Mouse (Mus musculus) midbrain, embryonic 10.5 days (tissue): ENCODE measurements around the gene Mettl22. TPM values are rescaled to one million over a fixed set of nuclear protein-coding genes. Genes with fewer than 3 reads are reported as not detected.

Source experiments
- DNase-seq: peaks from one replicate; pipeline ENCODE4 v3.0.0-alpha.2; 2017; ENCODE audit warnings: low spot score
- H3K27ac ChIP-seq: fragments of 300-500 bp; sonication (generic); replicated peaks from 2 replicates; pipeline ENCODE4 v1.5.1; 2016; ENCODE audit warnings: mild to moderate bottlenecking
- H3K27me3 ChIP-seq: fragments of 300-500 bp; sonication (generic); 2 replicates; pipeline ENCODE4 v1.6.1; 2016; ENCODE audit warnings: low read depth, mild to moderate bottlenecking; ENCODE audit not compliant: poor library complexity, severe bottlenecking
- H3K36me3 ChIP-seq: fragments of 300-500 bp; sonication (generic); 2 replicates; pipeline ENCODE4 v1.6.1; 2016; ENCODE audit warnings: mild to moderate bottlenecking, moderate library complexity
- H3K4me1 ChIP-seq: fragments of 300-500 bp; sonication (generic); 2 replicates; pipeline ENCODE4 v1.6.1; 2016
- H3K4me3 ChIP-seq: fragments of 300-500 bp; sonication (generic); 2 replicates; pipeline ENCODE4 v1.5.1; 2016; ENCODE audit warnings: mild to moderate bottlenecking, moderate library complexity
- H3K9me3 ChIP-seq: fragments of 300-500 bp; sonication (generic); replicated peaks from 2 replicates; pipeline ENCODE4 v1.6.1; 2016; ENCODE audit warnings: mild to moderate bottlenecking
- WGBS: fragments of 180-500 bp; shearing (Covaris S2); methylation state at CpG from one replicate; pipeline ENCODE4 v1.1.7; 2016; 5-methylcytosine and 5-hydroxymethylcytosine counted together
- polyA plus RNA-seq: library from polyadenylated mRNA; unstranded; fragments of >200 nt; fragmentation: Nextera tagmentation; extraction: Ambion mirVana; gene quantifications from 2 replicates; pipeline ENCODE4 v1.2.1, GENCODE M21; 2016

Mettl22 gene
- polyA plus RNA-seq, 1 experiment from 2014 or later = 25.7 TPM

DNA sequence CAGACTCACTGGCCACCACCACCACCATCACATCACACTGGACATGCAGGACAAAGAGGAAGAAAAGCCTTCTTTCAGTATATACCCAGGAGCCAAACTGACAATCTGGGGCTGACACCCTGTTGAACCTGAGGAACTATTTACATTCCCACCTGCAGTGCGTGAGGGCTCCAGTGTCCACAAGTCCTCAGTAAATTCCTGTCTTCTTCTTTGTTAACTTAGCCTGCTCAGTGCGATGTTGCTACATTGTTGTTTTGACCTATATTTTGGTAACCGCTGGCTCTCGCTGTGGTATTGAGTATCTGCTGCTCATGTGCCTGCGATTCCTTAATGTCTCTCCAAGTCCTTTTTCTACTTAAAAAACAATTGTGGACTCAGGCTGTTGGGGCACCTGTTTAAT lies 49.9 kb downstream of the Mettl22 start:
- DNase-seq = no peak
- no peaks in the 10 kb centered on the region for H3K36me3 ChIP-seq
- 76% methylated on average over 5 of the region's 5 CpGs for WGBS
- H3K9me3 ChIP-seq = no peaks in the 10 kb centered on the region
- peaks cover 7% of the 10 kb centered on the region; the same call in 1 of the 2 replicates for H3K27me3 ChIP-seq
- peaks cover 16% of the 10 kb centered on the region for H3K4me1 ChIP-seq
- H3K27ac ChIP-seq = no peak overlapping the region
- no peak overlapping the region for H3K4me3 ChIP-seq

DNA sequence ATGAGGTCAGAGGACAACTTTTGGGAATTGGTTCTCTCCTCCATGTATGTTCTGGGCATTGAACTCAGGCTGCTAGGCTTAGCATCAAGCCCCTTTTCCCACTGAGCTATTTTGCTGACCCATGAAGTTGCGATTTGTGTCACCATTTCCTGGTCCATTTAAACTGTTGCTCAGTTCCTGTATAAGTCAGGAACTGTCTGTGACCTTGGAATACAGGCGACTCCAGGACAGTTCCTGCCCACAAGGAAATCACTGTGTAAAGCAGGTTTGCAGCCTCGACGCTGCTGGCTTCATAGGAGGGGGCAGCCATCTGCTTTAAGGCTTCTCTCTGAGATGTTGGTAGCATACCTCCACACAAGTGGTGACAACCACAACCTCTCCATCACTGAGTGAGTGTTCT lies 50.7 kb downstream of the Mettl22 start:
- H3K27me3 ChIP-seq = no peaks in the 10 kb centered on the region; the same call in 1 of the 2 replicates
- no peaks in the 10 kb centered on the region for H3K9me3 ChIP-seq
- 90% methylated on average over 4 of the region's 4 CpGs for WGBS
- H3K27ac ChIP-seq = no peak overlapping the region
- no peak for DNase-seq
- H3K4me1 ChIP-seq = peaks cover 16% of the 10 kb centered on the region
- H3K36me3 ChIP-seq = no peaks in the 10 kb centered on the region
- H3K4me3 ChIP-seq = no peak overlapping the region

DNA sequence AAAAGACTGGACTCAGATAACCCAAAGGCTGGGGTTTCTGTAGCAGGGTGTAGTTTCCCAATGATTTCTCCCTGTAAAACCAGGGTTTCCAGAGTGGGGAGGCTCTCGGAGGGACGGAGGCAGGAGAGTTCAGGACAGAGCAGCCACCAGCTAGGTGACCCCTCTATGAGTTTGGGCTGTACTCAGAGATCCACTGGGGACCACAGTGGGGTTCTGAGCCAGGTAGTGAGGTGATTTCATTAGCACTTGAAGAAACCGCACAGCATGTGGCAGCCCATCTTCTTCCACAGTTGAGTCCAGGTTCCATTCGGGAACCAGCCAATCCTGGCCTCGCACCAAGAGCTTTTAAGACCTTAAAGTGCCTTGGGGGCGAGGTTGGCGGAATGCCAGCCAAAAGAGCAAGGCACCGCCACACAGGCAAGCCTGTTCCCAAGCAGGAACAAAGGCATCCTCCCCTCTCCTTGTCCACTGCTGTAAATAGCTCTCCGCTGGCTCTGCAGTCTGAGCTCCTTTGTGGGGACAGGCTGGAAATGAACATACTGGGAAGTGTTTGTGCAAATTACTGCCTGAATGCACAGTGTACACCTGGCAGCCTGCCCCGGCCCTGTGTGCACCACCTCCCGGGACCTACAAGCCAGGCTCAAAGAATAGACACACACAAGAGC lies 53.0 kb downstream of the Mettl22 start:
- no peaks in the 10 kb centered on the region for H3K9me3 ChIP-seq
- H3K27me3 ChIP-seq = no peaks in the 10 kb centered on the region; the same call in 1 of the 2 replicates
- H3K4me3 ChIP-seq = no peak overlapping the region
- peak overlapping the region; percentile 67 for H3K27ac ChIP-seq
- peak; percentile 13 for DNase-seq
- no peaks in the 10 kb centered on the region for H3K36me3 ChIP-seq
- peaks cover 13% of the 10 kb centered on the region for H3K4me1 ChIP-seq
- WGBS = 47% methylated on average over 11 of the region's 11 CpGs

DNA sequence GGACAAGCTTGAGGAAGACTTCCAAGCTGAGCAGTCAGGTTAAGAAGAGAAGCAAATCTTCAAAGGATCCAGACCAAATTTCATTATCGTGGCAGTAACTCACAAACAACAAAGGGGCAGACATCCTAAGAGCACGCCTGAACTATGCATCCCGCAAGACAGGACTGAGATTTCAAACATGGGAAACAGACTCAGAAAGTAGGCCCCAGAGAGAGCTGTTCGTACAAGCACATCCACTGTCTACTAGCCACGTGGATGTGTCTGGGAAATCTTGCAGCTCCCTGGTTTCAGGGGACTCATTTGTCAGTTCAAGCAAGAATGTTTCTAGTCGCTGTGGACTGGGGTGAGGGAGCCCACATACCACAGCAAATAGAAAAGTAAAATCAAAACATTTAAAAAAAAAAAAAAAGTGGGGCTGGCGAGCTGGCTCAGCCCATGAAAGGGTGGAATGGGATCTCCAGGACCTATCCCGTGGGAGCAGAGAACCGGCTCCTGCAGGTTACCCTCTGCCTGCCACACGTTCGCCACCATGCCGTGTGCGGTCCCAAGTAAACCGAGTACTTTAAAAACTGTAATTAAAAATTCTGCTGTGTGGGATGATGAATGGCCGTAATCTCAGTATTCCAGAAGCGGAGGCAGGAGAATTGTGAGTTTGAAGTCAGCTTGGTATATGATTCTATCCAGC lies 53.7 kb downstream of the Mettl22 start:
- H3K27ac ChIP-seq = peak overlapping the region; percentile 67
- WGBS = 79% methylated on average over 16 of the region's 16 CpGs
- no peak for DNase-seq

DNA sequence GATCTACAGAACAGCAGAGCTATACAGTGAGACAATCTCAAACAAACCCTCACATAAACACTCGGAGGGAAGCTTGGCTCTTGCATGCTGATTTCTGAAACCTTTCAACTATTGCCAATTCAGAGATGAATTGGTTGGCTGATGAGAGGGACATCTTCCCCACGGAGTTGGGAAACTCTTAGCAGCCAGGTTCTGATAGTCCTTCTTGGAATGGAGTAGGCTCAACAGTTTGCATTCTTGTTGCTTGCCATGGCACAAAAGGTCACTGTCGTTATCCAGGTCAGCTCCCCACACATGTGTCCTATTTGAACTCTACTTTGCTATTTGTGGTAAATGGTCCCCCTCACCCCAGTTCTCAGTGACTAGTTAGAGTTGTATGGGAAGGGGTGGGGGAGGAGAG lies 54.7 kb downstream of the Mettl22 start:
- 75% methylated on average over 3 of the region's 3 CpGs for WGBS
- Histone ChIP-seq H3K27ac (no peak overlapping the region), H3K4me1 (peaks cover 13% of the 10 kb centered on the region), H3K36me3 (no peaks in the 10 kb centered on the region), H3K27me3 (no peaks in the 10 kb centered on the region; the same call in 1 of the 2 replicates), H3K4me3 (no peak overlapping the region), H3K9me3 (no peaks in the 10 kb centered on the region)
- no peak for DNase-seq

More for the DNA sequence above, 53.7 kb downstream of the Mettl22 start:
- no peak overlapping the region for H3K4me3 ChIP-seq
- H3K9me3 ChIP-seq = no peaks in the 10 kb centered on the region
- peaks cover 13% of the 10 kb centered on the region for H3K4me1 ChIP-seq
- H3K27me3 ChIP-seq = no peaks in the 10 kb centered on the region; the same call in 1 of the 2 replicates
- H3K36me3 ChIP-seq = no peaks in the 10 kb centered on the region

DNA sequence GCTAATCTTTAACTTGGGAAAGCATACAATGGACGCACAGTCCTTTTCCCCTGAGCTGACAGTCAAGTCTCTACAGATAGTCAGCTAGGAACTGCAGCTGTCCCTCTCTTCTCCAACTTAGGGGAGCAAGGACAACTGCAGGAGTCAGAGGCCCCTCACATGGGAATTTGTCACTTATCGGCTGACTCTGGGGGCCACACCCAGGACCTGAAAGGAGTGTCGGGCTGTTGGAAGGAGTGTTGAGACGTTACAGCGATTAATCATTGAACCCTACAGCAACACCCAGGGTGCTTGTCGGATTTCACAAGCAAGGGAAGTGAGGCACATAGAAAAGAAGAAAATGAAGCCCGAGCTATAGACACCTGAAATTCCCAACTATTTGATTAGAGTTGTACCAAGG lies 55.3 kb downstream of the Mettl22 start:
- Histone ChIP-seq H3K27ac (no peak overlapping the region), H3K4me3 (no peak overlapping the region), H3K4me1 (peaks cover 17% of the 10 kb centered on the region), H3K9me3 (no peaks in the 10 kb centered on the region), H3K27me3 (no peaks in the 10 kb centered on the region; the same call in 1 of the 2 replicates), H3K36me3 (no peaks in the 10 kb centered on the region)
- DNase-seq = no peak
- 85% methylated on average over 7 of the region's 7 CpGs for WGBS

DNA sequence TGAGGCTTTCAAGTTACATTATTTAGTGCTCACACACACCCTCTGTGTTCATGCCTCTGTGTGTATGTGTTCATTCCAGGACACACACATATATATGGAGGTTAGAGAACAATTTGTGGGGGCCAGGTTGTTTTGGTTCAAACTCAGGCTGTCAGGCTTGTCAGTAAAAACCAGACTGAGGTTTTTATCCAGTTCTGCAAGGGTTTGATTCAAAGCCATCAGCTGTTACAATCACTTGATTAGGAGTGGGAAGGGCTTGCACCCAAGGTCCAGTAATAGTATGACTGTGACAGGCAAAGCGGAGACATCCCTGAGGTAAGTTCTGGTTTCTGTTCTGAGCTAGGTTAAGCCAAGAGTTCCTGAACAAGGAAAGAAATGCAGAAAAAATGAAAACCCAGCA lies 58.8 kb downstream of the Mettl22 start:
- Histone ChIP-seq H3K36me3 (0 out of 2 replicates have a peak, but pooled peaks cover 3% of the 10 kb centered on the region), H3K4me1 (0 out of 2 replicates have a peak, but pooled peaks cover 5% of the 10 kb centered on the region), H3K9me3 (no peaks in the 10 kb centered on the region), H3K27me3 (no peaks in the 10 kb centered on the region; the same call in 1 of the 2 replicates), H3K4me3 (no peak overlapping the region), H3K27ac (no peak overlapping the region)
- WGBS = 100% methylated on average over 1 of the region's 1 CpGs
- no peak for DNase-seq

DNA sequence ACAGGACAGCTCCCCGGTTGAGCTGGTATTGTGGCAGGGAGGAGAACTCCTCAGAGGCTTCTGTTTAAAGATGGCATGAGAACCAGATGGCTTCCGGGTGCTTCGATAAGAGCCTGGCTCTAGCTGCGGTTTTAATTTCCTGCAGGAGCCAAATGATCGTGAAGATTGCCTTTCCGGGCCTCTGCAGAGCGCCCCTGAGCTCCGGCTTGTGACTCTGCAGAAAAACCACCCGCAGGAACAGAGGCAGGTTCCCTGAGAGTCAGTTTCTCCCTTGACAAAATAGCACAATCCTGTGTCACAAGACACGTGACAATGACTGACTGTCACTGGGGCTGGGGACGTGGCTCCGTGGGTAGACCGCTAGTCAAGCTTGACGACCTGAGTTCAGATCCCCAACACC lies 59.4 kb downstream of the Mettl22 start:
- no peak for DNase-seq
- 87% methylated on average over 14 of the region's 14 CpGs for WGBS
- Histone ChIP-seq H3K27me3 (no peaks in the 10 kb centered on the region; the same call in 1 of the 2 replicates), H3K4me1 (peaks cover 4% of the 10 kb centered on the region; the same call in 1 of the 2 replicates), H3K9me3 (no peaks in the 10 kb centered on the region), H3K4me3 (no peak overlapping the region), H3K36me3 (0 out of 2 replicates have a peak, but pooled peaks cover 3% of the 10 kb centered on the region), H3K27ac (no peak overlapping the region)

DNA sequence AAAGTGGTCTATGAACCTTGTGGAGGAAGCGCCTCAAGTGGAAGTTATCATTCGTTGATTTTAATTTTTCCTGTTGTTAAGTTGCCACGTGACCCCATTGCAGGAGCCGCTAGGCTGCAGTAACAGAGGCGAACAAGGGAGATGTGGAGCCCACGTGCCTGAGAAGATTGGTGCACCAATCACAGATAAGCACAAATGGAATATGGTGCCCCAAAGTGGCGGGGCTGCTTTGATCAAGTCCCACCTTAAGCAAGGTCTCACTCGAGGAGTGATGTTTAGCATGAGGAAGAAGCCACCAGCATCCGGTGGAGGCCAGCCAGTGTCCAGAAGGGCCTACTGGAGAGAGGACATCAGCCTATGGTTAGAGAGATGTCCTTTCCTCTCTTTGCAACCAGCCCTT lies 61.9 kb downstream of the Mettl22 start:
- 0 out of 2 replicates have a peak, but pooled peaks cover 3% of the 10 kb centered on the region for H3K36me3 ChIP-seq
- no peaks in the 10 kb centered on the region for H3K9me3 ChIP-seq
- H3K4me1 ChIP-seq = peaks cover 3% of the 10 kb centered on the region; the same call in 1 of the 2 replicates
- no peak overlapping the region for H3K27ac ChIP-seq
- no peak for DNase-seq
- H3K4me3 ChIP-seq = no peak overlapping the region
- WGBS = 90% methylated on average over 9 of the region's 9 CpGs
- no peaks in the 10 kb centered on the region; the same call in 1 of the 2 replicates for H3K27me3 ChIP-seq

DNA sequence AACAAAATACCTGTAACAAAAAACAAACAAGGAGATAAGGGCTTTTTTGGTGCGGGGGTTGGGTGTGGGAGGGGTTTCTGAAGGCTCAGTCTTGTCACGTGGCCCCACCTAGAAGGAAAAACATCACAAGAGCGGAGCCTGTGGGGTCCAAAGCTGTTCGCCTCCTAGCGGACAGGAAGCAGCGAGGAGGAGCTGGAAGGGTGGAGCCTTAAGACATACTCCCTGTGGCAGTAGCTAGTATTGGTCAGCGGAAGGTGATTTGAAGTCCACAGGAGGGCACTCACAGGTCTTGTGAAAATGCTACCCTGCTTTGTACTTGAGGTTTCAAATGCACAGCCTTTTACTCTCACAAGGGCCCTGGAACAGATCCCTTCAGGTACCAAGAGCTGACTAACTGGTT lies 62.3 kb downstream of the Mettl22 start:
- Histone ChIP-seq H3K36me3 (0 out of 2 replicates have a peak, but pooled peaks cover 3% of the 10 kb centered on the region), H3K9me3 (no peaks in the 10 kb centered on the region), H3K27me3 (no peaks in the 10 kb centered on the region; the same call in 1 of the 2 replicates), H3K27ac (no peak overlapping the region), H3K4me3 (no peak overlapping the region), H3K4me1 (peaks cover 3% of the 10 kb centered on the region; the same call in 1 of the 2 replicates)
- WGBS = 59% methylated on average over 7 of the region's 7 CpGs
- no peak for DNase-seq

DNA sequence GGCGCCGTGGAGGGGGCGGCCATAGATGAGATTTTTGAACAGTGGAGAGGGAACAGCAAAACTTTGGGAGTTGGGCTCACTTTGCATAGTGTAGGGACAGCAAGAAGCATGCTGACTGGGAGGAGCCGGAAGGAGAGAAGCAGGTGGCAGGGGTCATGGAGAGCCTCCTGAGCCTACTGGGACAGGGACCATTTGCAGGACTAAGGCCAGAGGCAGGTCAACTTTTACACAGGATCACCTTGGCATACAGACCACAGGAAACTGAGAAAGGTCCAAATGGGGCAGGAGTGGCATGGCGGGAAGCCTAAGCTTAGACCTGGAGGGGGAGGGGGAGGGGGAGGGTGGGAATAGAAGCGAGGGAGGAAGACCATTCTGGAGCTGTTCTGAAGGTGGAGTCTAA lies 62.9 kb downstream of the Mettl22 start:
- Histone ChIP-seq H3K4me3 (no peak overlapping the region), H3K27ac (no peak overlapping the region), H3K4me1 (peaks cover 6% of the 10 kb centered on the region), H3K27me3 (no peaks in the 10 kb centered on the region; the same call in 1 of the 2 replicates), H3K9me3 (no peaks in the 10 kb centered on the region), H3K36me3 (0 out of 2 replicates have a peak, but pooled peaks cover 3% of the 10 kb centered on the region)
- DNase-seq = no peak
- WGBS = 89% methylated on average over 6 of the region's 6 CpGs

DNA sequence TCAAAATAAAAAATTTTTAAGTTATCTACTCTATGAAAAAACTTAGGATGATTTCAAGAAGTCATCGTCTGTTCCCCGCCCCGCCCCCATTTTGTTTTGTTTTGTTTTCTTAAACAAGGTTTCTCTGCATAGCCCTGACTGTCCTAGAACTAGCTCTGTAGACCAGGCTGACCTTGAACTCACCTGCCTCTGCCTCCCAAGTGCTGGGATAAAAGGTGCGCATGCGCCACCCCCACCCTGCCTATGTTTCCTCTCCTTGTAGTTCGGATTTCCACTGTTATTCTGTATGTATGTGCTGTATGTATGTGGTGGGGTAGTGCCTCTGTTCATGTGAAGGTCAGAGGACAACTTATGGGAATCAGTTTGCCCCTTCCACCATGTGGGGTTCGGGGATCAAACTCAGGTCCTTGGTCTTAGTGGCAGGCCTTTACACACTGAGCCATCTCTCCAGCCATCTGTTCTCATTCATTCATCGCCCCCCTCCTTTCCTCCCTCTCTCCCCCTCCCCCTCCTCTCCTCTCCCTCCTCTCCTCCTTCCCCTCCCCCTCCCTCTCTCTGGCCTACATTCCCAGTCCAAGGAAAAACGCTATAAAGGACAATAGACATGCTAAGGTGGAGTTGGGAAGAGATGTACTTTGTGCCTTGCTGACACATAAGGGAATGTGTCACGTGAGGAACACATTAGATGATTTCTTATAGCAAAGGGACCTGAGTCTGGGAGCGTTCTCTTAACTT lies 64.0 kb downstream of the Mettl22 start:
- H3K27me3 ChIP-seq = no peaks in the 10 kb centered on the region; the same call in 1 of the 2 replicates
- H3K4me1 ChIP-seq = peaks cover 17% of the 10 kb centered on the region
- 88% methylated on average over 11 of the region's 11 CpGs for WGBS
- no peak overlapping the region for H3K4me3 ChIP-seq
- H3K9me3 ChIP-seq = no peaks in the 10 kb centered on the region
- H3K36me3 ChIP-seq = 0 out of 2 replicates have a peak, but pooled peaks cover 3% of the 10 kb centered on the region
- no peak for DNase-seq
- no peak overlapping the region for H3K27ac ChIP-seq
